Mouse (Mus musculus): ENCODE data around the gene Cdc42bpb. TPM values are rescaled to one million over a fixed set of nuclear protein-coding genes. Genes with fewer than 3 reads are reported as not detected.
A peak's percentile ranks its signal among the peaks of the same experiment; 100 is the strongest.

The Cdc42bpb gene
- polyA plus RNA-seq, 1 experiment, result 62.1 TPM

- no peaks in the 10 kb centered on the region for H3K36me3 ChIP-seq (ENCODE audit: control insufficient read depth, insufficient read depth, low read length)
- DNase-seq, result no peak
- H3K27ac ChIP-seq (ENCODE audit: control insufficient read depth, insufficient read depth, low read length), result no peak overlapping the region
- 92% methylated on average over 7 of the region's 7 CpGs for WGBS
- H3K4me1 ChIP-seq (replicated peaks; ENCODE audit: control insufficient read depth, insufficient read depth, low read length), result no peaks in the 10 kb centered on the region
- TF ChIP-seq POLR2A (IDR thresholded peaks at IDR 0.05; ENCODE audit: control insufficient read depth, extremely low read depth, insufficient read depth, low read length, poor library complexity) (no peak), CTCF (IDR thresholded peaks at IDR 0.05; ENCODE audit: borderline replicate concordance, control insufficient read depth, extremely low read depth, insufficient read depth, low read length, poor library complexity) (no peak)
- H3K27me3 ChIP-seq (ENCODE audit: control insufficient read depth, insufficient read depth, low read length), result no peaks in the 10 kb centered on the region
- no peak overlapping the region for H3K4me3 ChIP-seq (ENCODE audit: control insufficient read depth, insufficient read depth, low read length)
These were observed 36.8 kb downstream of the Cdc42bpb start for GRCm38 (mm10) chr12:111340692-111341091.

DNA sequence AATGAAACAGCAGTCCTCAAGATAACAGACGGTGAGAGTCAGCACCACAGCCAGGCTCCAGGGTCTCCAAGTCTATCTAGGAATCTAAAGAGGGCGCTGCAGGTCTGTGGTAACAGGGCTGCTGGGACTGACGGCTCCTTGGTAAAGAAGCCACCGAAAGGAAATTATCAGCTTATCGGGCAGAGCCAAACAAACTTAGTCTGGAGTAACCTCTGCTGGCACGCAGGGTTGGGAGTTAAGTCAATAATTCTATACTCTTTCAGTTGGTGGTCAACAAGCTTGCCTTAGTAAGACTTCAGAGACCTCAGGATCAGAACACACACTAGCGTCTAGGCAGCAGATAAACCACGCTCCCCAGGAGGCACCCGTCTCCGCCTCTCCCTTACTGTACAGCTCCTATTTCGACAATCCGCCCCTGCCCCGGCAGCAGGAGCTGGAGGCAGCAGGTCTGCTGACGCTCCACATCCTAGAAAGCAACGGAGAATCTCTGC, 39.6 kb downstream of the Cdc42bpb start:
- WGBS, result 85% methylated on average over 15 of the region's 15 CpGs
- no peak for DNase-seq
- Histone ChIP-seq H3K27me3 (ENCODE audit: control insufficient read depth, insufficient read depth, low read length) (no peaks in the 10 kb centered on the region), H3K4me1 (replicated peaks; ENCODE audit: control insufficient read depth, insufficient read depth, low read length) (no peaks in the 10 kb centered on the region), H3K36me3 (ENCODE audit: control insufficient read depth, insufficient read depth, low read length) (no peaks in the 10 kb centered on the region), H3K4me3 (ENCODE audit: control insufficient read depth, insufficient read depth, low read length) (no peak overlapping the region), H3K27ac (ENCODE audit: control insufficient read depth, insufficient read depth, low read length) (no peak overlapping the region)
- TF ChIP-seq CTCF (IDR thresholded peaks at IDR 0.05; ENCODE audit: borderline replicate concordance, control insufficient read depth, extremely low read depth, insufficient read depth, low read length, poor library complexity), result no peak
- TF ChIP-seq POLR2A (IDR thresholded peaks at IDR 0.05; ENCODE audit: control insufficient read depth, extremely low read depth, insufficient read depth, low read length, poor library complexity), result no peak

GRCm38 (mm10) chr12:111333020-111333605, 44.4 kb downstream of the Cdc42bpb start:
- TF ChIP-seq POLR2A (IDR thresholded peaks at IDR 0.05; ENCODE audit: control insufficient read depth, extremely low read depth, insufficient read depth, low read length, poor library complexity) (no peak), CTCF (IDR thresholded peaks at IDR 0.05; ENCODE audit: borderline replicate concordance, control insufficient read depth, extremely low read depth, insufficient read depth, low read length, poor library complexity) (no peak)
- Histone ChIP-seq H3K27me3 (ENCODE audit: control insufficient read depth, insufficient read depth, low read length) (no peaks in the 10 kb centered on the region), H3K4me3 (ENCODE audit: control insufficient read depth, insufficient read depth, low read length) (no peak overlapping the region), H3K36me3 (ENCODE audit: control insufficient read depth, insufficient read depth, low read length) (no peaks in the 10 kb centered on the region), H3K27ac (ENCODE audit: control insufficient read depth, insufficient read depth, low read length) (no peak overlapping the region), H3K4me1 (replicated peaks; ENCODE audit: control insufficient read depth, insufficient read depth, low read length) (no peaks in the 10 kb centered on the region)
- 91% methylated on average over 15 of the region's 15 CpGs for whole genome bisulfite sequencing
- DNase-seq, result no peak

DNA sequence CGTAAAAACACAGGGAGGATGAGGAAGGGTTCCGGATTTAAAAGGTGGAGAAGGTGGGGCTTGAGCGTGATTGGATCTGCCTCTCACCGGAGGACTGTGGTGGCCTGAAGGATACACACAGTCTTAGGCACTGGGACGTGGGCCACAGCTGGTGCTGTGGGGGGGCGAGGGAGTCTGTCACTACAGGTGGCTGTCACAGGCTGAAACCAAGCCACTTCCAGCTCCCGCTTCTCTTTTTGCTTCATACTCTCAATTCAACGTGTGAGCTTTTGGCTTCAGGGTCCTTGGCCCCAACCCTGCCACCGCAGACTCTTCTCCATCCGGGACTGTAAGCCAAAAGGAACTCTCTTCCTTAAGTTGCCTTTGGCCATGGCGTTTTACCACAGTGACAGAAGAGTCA, 45.1 kb downstream of the Cdc42bpb start:
- Histone ChIP-seq H3K36me3 (ENCODE audit: control insufficient read depth, insufficient read depth, low read length) (no peaks in the 10 kb centered on the region), H3K27ac (ENCODE audit: control insufficient read depth, insufficient read depth, low read length) (no peak overlapping the region), H3K4me1 (replicated peaks; ENCODE audit: control insufficient read depth, insufficient read depth, low read length) (no peaks in the 10 kb centered on the region), H3K4me3 (ENCODE audit: control insufficient read depth, insufficient read depth, low read length) (no peak overlapping the region), H3K27me3 (ENCODE audit: control insufficient read depth, insufficient read depth, low read length) (no peaks in the 10 kb centered on the region)
- TF ChIP-seq CTCF (IDR thresholded peaks at IDR 0.05; ENCODE audit: borderline replicate concordance, control insufficient read depth, extremely low read depth, insufficient read depth, low read length, poor library complexity) (no peak), POLR2A (IDR thresholded peaks at IDR 0.05; ENCODE audit: control insufficient read depth, extremely low read depth, insufficient read depth, low read length, poor library complexity) (no peak)
- 85% methylated on average over 11 of the region's 11 CpGs for WGBS
- no peak for DNase-seq

- Histone ChIP-seq H3K27ac (ENCODE audit: control insufficient read depth, insufficient read depth, low read length) (no peak overlapping the region), H3K4me1 (replicated peaks; ENCODE audit: control insufficient read depth, insufficient read depth, low read length) (no peaks in the 10 kb centered on the region), H3K36me3 (ENCODE audit: control insufficient read depth, insufficient read depth, low read length) (no peaks in the 10 kb centered on the region), H3K4me3 (ENCODE audit: control insufficient read depth, insufficient read depth, low read length) (no peak overlapping the region), H3K27me3 (ENCODE audit: control insufficient read depth, insufficient read depth, low read length) (no peaks in the 10 kb centered on the region)
- TF ChIP-seq CTCF (IDR thresholded peaks at IDR 0.05; ENCODE audit: borderline replicate concordance, control insufficient read depth, extremely low read depth, insufficient read depth, low read length, poor library complexity) (no peak), POLR2A (IDR thresholded peaks at IDR 0.05; ENCODE audit: control insufficient read depth, extremely low read depth, insufficient read depth, low read length, poor library complexity) (no peak)
- DNase-seq, result no peak
- 95% methylated on average over 9 of the region's 9 CpGs for WGBS
These were observed 45.9 kb downstream of the Cdc42bpb start for GRCm38 (mm10) chr12:111331573-111331972.

DNA sequence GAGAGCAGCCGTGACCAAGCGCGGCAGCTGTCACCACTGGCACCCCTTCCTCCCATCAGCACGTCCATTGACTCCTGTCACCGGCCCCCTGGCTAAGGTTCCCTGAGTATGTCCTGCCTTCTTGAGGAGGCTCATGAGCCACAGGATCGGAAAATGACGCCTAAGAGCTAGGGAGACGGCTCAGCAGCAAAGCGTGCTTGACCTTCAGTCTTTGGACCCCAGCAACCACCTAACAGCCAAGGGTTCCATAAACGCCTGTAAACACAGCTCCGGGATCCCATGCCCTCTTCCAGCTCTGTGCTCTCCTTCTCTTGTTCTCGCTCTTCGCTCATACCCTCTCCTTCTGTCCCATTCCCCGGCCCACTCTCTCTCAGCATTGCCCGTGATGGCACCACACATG, 48.2 kb downstream of the Cdc42bpb start:
- H3K27me3 ChIP-seq (ENCODE audit: control insufficient read depth, insufficient read depth, low read length), result no peaks in the 10 kb centered on the region
- no peaks in the 10 kb centered on the region for H3K36me3 ChIP-seq (ENCODE audit: control insufficient read depth, insufficient read depth, low read length)
- TF ChIP-seq CTCF (IDR thresholded peaks at IDR 0.05; ENCODE audit: borderline replicate concordance, control insufficient read depth, extremely low read depth, insufficient read depth, low read length, poor library complexity), result no peak
- 0 out of 2 replicates have a peak, but pooled peaks have one; percentile 6 for TF ChIP-seq POLR2A (IDR thresholded peaks at IDR 0.05; ENCODE audit: control insufficient read depth, extremely low read depth, insufficient read depth, low read length, poor library complexity)
- no peak overlapping the region for H3K4me3 ChIP-seq (ENCODE audit: control insufficient read depth, insufficient read depth, low read length)
- WGBS, result 97% methylated on average over 15 of the region's 15 CpGs
- no peaks in the 10 kb centered on the region for H3K4me1 ChIP-seq (replicated peaks; ENCODE audit: control insufficient read depth, insufficient read depth, low read length)
- no peak for DNase-seq
- no peak overlapping the region for H3K27ac ChIP-seq (ENCODE audit: control insufficient read depth, insufficient read depth, low read length)

DNA sequence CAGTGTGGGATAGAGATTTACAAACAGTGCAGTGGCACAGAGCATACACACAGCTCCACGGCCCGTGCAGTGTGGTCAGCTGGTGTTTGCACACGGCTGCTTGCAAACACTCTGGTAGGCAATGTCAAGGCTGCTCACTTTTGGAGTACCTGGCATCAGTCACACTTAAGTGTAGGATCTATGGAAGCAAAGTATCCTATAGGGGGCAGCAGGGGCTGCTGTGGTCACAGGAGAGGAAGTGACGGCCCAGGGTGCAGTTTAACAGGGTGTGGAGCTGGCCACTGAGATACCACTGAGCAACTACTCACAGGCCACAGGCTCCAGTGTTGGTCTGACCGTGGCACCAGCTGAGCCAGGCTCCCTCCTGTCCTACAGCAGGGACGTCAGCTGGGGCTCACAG, 49.2 kb downstream of the Cdc42bpb start:
- Histone ChIP-seq H3K36me3 (ENCODE audit: control insufficient read depth, insufficient read depth, low read length) (no peaks in the 10 kb centered on the region), H3K27ac (ENCODE audit: control insufficient read depth, insufficient read depth, low read length) (no peak overlapping the region), H3K4me1 (replicated peaks; ENCODE audit: control insufficient read depth, insufficient read depth, low read length) (no peaks in the 10 kb centered on the region), H3K27me3 (ENCODE audit: control insufficient read depth, insufficient read depth, low read length) (no peaks in the 10 kb centered on the region), H3K4me3 (ENCODE audit: control insufficient read depth, insufficient read depth, low read length) (no peak overlapping the region)
- WGBS, result 57% methylated on average over 6 of the region's 6 CpGs
- TF ChIP-seq CTCF (IDR thresholded peaks at IDR 0.05; ENCODE audit: borderline replicate concordance, control insufficient read depth, extremely low read depth, insufficient read depth, low read length, poor library complexity) (no peak), POLR2A (IDR thresholded peaks at IDR 0.05; ENCODE audit: control insufficient read depth, extremely low read depth, insufficient read depth, low read length, poor library complexity) (no peak)
- no peak for DNase-seq

Measured in thymus, adult 2 months (tissue).